Mouse (Mus musculus): ENCODE results near the gene Oxct1.
A peak's percentile ranks its signal among the peaks of the same experiment; 100 is the strongest.

The Oxct1 gene

GRCm38 (mm10) chr15:4026231-4026773, at the start of gene Oxct1:
Gene Oxct1, plus strand, starts transcription at chr15:4026383.
- DNase-seq (ENCODE audit: extremely low read depth, low read depth, low spot score), result peak; percentile 92

DNA sequence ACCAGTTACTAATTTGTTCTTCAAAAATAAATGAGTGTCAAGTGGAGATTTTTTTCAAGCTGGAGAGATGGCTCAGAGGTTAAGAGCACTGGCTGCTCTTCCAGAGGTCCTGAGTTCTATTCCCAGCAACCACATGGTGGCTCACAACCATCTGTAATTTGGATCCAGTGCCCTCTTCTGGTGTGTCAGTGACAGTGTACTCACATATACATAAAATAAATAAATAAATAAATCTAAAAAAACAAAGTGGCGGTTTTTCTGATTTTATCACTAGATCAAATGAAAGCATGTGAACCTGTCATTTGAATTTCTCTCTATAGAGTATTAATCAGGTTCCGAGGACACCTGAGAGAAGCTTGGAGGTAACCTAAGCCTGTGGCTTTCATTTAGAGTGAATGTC, 47.9 kb upstream of the Oxct1 start:
- no peak for DNase-seq (ENCODE audit: extremely low read depth, low read depth, low spot score)

- no peak for DNase-seq (ENCODE audit: extremely low read depth, low read depth, low spot score)
Measured at GRCm38 (mm10) chr15:3979061-3979848, 46.9 kb upstream of the Oxct1 start, which contains the start of gene Fbxo4. Gene Fbxo4, minus strand, starts transcription at chr15:3979573.

GRCm38 (mm10) chr15:3979871-3980270, 46.3 kb upstream of the Oxct1 start:
- no peak for DNase-seq (ENCODE audit: extremely low read depth, low read depth, low spot score)

GRCm38 (mm10) chr15:3982732-3983131, 43.5 kb upstream of the Oxct1 start:
- DNase-seq (ENCODE audit: extremely low read depth, low read depth, low spot score), result no peak

GRCm38 (mm10) chr15:3984876-3985275, 41.3 kb upstream of the Oxct1 start:
- no peak for DNase-seq (ENCODE audit: extremely low read depth, low read depth, low spot score)

DNA sequence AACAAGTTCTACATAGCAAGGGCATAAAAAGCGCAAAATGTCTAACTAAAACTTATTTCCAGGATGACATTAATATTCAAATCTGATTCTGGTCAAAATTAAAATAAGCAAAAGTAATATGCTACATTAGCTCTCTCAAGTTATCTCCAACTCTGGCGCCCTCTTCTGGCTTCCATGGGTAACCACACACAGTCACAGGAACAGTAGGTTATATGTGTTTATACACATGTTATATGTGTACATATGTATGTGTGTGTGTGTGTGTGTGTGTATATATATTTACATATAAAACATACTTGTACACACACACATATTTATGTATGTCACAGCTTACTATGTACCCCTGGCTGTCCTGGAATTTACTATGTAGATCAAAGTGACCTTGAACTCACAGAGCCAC, 38.2 kb upstream of the Oxct1 start:
- DNase-seq (ENCODE audit: extremely low read depth, low read depth, low spot score), result no peak

GRCm38 (mm10) chr15:3994852-3995447, 31.2 kb upstream of the Oxct1 start:
- DNase-seq (ENCODE audit: extremely low read depth, low read depth, low spot score), result no peak

GRCm38 (mm10) chr15:3995448-3996266, 30.5 kb upstream of the Oxct1 start, which contains the start of gene AW549877:
Gene AW549877, minus strand, starts transcription at chr15:3995744.
- no peak for DNase-seq (ENCODE audit: extremely low read depth, low read depth, low spot score)

DNA sequence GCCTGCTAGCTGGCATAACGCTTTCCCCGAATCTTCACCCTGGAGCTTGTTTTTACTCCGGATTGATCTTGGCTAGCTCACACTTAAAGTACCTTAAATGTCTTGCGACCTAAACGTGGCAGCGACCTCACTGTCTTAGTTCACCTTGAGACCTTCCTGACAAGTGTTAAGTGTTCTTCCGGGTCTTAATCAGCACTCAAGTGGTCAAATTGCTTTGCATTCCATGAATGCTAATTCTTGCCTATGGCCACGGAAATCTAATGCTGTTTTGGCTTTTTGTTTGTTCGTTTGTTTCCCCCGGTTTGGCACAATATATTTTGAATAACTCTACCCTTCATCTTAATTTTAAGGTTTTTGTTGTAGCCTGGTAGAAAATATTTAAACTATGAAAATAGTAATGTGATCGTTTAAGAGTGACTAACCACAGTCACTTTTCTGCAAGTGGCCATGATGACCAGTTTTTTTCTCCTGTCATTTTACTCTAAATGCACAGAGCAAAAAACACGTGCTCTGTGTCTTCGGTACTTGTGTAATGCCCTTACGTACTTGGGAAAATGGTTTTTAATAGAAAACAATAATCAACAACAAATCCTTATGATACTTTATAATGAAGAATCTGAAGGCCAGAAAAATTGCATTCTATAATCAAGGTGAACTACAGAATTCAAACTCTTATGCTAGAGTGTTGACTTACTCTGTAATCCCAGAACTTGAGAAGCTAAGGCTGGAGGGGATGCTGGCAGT, 29.7 kb upstream of the Oxct1 start:
- no peak for DNase-seq (ENCODE audit: extremely low read depth, low read depth, low spot score)

DNA sequence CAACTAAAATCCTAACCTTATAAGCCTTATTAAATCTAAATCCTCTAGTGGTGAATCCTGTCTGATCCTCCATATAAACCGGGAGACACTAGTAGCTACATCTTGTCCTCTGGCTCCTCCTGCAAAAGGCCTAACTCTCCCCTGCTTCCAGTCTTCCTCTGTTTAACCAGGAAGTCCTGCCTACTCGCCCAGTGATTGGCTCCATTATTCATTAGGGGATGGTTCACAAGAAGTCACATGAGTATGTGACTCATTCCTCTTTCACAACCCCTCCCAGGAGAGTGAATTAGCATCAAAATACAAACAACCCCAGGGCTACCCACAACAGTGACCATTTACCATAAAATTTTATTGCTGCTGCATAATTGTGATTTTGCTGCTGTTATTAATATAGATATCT, 27.0 kb upstream of the Oxct1 start:
- DNase-seq (ENCODE audit: extremely low read depth, low read depth, low spot score), result no peak

DNA sequence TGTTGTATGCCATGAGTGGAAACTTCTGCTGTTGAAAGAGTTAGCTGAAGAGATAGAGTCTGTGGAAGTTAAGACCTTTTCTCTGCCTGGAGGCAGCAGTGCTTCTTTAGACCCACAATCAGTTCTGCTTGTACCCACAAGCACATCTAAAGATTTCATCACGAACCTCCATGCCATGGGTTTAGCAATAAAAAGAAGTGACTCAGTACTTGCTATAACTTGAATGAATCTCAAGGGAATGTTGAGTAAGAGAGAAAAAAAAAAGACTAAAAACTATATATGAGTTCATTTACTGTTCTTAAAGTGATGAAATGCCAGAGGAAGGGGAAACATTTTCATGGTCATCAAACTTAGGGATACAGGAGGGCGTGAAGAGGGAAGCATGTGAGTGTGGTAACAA, 25.6 kb upstream of the Oxct1 start:
- DNase-seq (ENCODE audit: extremely low read depth, low read depth, low spot score), result no peak

GRCm38 (mm10) chr15:4013873-4014272, 12.3 kb upstream of the Oxct1 start:
- DNase-seq (ENCODE audit: extremely low read depth, low read depth, low spot score), result no peak

GRCm38 (mm10) chr15:4020711-4021110, 5.5 kb upstream of the Oxct1 start:
- DNase-seq (ENCODE audit: extremely low read depth, low read depth, low spot score), result no peak

DNA sequence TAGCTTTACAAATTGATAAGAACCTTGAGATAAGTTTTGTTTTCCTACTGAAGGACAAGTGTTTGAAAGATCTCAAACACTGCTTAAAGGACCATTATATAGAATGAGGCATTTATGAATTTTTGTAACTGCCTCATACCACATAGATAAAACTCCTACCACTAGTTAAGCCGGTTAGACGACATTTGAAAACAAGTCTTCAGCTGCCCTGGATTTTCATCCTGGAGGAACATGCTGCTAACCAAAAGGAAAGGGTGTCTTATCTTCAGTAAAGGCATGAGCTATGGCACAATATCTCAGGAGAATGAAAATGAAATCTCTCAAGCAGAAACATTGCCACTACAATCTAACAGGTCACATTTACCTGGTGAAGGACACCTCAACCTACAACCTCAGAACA, 2.4 kb upstream of the Oxct1 start:
- DNase-seq (ENCODE audit: extremely low read depth, low read depth, low spot score), result peak; percentile 67

DNA sequence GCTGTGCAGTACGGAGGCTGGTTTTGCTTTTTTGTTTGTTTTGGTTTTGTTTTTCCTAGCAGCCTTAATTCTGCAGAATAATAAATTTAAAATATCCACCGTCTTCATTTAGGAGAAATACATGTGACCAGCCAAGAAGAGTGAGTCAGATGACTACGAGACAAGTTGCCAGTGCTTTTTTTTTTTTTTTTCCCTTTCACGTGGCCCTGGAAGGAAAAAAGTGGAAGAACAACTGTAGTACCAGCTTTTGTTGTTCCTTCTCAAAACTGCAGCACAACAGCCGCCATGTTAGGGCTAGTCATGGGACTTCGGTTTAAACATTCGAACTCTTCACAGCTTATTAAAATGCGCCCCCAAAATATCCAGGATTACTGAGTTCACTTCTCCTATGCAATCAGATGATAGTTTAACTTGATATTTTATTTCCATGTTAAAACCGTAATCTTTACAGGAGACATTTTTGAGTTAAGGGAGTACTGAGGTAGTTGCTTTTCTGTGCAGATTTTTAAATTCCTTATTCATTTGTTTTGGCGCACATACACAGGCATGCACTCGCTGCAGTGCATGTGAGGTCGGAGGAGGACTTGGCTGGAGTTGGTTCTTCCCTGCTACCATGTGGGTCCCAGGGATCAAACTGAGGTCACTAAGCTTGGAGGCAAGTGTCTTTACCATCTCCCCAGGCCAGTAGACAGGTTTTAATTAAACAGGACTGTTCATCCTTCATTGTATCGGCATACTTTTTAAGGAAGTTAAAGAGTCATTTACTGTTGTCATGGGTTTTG, 1.3 kb upstream of the Oxct1 start:
- no peak for DNase-seq (ENCODE audit: extremely low read depth, low read depth, low spot score)

DNA sequence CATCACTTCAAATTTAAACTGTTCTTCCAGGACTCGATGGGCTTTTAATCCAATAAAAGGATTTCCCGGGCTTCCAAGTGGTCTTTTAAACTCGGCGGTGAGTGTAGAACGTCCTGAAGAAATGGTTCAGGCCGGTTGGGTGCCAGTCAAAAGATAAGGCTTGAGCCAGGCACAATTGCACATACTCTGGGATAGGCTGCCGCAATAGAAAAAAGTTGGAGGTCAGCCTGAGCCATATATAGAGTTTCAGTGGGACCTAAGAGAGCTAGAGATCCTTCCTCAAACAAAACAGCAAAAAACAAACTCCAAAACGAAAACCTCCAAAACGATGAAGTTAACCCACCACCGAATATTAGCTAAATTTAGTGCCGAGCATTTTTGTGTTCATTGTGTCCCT, 677 bp upstream of the Oxct1 start:
- DNase-seq (ENCODE audit: extremely low read depth, low read depth, low spot score), result no peak

GRCm38 (mm10) chr15:4026831-4027584, 825 bp downstream of the Oxct1 start:
- DNase-seq (ENCODE audit: extremely low read depth, low read depth, low spot score), result no peak
